Mouse (Mus musculus) T-cell, adult 2 months (primary cell): ENCODE measurements at regions not wholly inside any gene's neighbourhood (a gene's known extent, or its start where the extent isn't known, plus 50 kb on each side); places are given as distances from the start of the nearest gene placed in this dataset.

Source experiments
- DNase-seq: peaks from one replicate; pipeline ENCODE4 v3.0.0; 2022; ENCODE audit warnings: low spot score

DNA sequence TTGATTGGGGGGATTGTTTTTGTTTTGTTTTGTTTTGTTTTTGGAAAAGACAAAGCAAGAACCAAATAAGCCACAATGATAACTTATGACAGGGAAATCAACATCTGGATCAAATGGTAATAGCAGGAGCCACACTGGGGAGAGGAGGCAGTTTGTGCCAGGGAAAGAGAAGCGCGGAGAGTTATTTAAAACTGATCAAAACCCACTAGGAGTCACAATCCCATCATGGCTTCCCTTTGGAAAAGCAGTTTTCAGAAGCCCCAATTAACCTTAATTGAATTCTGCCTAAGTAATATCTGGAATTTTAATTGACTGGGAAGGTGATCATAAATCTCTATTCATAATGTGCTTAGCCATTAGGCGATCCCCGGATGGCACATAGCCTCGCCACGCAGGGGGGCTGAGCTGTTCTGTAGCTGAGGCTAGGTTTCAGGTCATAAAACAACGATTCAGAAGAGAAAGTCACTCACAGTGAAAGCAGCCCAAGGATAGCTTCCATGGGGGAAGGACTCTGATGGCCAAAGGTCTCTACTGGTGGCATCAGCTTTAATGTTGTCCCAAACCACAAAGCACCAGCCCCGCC lies 86.4 kb upstream of the Noct start:
- DNase-seq: no peak

DNA sequence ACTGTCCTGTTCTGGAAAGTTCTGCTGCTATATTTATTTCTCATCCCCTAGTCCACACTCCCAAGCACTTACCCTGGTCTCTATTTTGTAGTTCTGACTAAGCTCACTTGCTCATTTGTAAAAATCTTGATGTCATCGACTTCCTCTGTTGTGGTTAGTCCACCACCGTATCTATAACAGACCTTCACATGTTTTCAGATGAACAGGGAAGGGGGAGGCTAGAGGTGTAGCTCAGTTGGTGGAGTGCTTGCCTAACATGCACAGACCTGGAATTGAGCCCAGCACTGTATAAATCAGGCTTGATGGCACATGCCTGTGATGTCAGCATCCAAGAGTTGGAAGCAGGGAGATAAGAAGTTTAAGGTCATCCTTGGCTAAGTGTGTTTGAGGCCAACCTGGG lies 78.3 kb upstream of the Noct start:
- DNase-seq: no peak

DNA sequence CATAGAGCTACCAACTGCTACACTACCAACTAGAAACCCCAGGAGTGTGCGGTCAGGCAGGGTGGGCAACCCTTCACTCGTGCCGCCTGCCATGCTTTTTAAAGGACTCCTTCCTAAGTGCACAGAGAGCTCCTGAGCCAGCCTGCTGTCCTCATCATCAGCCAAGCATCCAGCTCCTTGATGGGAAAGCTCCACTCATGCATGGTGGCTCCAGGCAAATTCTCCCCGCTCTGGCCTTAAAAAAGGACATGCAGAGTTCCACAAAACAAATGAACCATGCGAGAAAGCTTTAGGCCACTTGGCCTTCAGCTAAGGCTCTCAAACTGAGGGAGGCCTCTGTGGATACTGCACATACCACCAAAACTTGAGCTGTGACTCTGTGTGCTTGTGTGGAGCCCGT lies 74.2 kb upstream of the Noct start:
- no peak for DNase-seq

DNA sequence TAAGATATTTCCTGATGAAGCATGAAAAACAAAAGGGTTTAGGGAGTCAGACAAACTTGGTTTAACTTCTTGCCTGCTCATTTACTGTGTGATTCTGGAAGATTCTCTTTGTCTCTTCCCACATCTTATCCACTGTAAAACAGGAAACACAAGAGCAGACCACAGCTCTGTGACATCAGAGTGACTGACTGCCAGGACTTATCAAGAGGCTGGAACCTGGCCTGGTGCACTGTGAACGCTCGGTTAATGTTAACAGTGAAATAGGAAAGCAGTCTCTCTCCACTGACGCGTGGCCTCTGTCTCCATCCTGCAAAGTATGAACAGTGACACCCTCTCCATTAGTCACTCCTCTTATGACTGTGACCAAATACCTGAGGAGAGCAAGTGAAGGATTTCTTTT lies 73.1 kb upstream of the Noct start:
- DNase-seq: no peak

DNA sequence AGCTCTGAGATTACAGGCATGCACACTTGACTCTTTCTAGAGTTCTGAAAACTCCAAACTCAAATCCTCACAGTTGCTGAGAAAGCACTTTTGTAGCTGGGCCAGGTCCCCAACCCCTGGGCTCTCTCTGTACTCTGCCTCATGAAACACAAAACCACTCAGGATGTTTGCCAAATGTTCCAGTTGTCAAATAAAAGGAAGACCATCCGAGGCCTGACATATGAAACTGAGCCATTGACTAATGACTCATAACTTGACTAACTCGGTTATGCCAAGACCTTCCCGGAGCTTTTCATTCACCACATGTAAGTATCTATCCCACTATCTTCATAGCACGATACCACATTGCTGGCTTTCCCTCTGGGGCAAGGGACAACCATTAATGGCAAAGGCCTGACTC lies 68.6 kb upstream of the Noct start:
- no peak for DNase-seq

DNA sequence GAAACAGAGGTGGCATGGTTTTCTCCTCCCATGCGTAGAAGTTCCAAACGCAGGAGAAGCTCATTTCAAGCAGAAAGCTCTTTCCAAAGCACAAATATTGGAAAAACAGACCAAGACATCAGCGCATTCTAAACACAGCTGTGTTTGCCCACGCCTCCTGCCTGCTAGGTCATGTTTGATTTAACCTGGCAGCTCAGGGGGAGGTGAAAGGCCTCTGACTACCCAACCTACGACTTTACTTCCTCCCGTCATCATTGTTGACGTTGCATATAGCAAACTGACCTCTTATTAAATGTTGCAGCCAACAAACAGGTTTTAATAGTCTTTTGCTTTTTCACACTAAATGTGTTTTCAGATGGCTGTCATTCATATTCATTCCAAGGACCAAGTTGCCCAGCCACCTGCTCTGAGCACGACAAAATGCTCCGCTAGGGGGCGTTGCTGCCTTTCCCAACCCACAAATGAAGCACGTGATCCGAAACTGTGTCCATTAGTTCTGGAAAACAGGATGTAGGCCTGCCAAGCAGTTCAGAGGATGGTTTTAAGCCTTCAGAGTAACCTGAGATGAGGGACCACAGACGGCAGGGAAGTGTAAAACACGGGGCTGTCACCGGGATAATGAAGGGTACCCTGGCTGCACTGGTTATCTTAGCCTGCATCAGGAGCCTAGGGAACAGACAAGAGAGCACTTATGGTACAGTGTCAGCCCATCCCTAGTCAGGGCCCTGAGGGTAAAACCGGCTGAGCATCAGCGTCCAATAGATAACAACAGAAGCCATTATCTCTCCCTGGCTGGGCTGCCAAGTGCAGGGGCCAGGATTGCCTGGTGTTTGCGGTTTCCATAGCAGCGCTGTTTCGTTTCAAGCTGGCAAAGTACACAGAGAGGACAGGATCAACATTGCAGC lies 67.6 kb upstream of the Noct start:
- DNase-seq: no peak

DNA sequence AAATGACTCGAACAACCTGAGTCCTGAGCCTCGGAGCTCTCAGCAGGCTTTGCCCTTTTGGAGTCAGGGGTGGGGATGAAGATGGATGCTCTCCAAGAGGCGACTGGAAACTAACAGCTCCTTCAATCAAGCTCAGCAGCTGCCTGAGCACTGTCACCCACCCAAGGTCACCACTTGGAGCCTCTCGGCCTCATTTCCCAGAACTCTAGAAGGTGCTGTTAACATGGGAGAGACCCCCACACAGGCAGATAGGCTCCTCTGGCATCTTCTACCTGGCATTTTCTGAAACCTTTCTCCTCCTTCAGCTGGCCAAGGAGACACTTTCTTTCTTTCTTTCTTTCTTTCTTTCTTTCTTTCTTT lies 67.0 kb upstream of the Noct start:
- DNase-seq: no peak

DNA sequence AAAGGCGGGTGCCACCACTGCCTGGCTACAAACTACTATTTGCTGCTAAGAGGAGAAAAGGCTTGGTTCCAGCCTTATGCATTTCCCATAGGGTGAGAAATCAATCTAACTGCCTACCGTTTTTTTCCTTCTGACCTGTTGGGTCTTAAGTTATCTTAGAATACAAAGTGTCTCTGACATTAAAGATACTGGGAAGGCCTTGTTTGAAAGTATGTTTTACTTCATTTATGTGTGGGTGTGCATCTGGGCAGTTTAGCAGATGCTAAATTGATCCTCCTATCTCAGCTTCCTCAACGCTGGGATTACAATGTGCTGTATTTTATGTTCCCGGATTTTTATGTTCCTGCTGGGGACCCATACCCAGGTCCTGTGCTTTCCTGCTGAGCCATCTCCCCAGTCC lies 65.8 kb upstream of the Noct start:
- no peak for DNase-seq

DNA sequence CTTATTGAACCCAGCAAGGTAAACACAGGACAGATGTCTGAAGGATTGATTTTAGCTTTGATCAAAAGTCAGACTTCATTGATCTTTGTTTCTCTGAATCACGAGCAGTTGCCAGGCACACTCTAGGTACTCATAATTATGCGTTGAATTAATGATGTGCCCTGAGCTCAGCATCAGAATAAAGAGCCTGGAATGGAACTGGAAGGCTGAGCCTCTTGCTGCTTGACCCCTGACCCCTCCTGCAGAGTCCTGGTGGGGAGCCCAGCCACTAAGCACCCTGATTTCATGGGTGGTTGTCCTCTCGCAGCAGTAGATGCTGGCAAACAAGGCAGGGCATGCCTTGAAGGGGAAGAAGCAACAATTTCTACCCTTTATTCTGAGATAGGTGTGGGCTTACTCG lies 64.9 kb upstream of the Noct start:
- no peak for DNase-seq

DNA sequence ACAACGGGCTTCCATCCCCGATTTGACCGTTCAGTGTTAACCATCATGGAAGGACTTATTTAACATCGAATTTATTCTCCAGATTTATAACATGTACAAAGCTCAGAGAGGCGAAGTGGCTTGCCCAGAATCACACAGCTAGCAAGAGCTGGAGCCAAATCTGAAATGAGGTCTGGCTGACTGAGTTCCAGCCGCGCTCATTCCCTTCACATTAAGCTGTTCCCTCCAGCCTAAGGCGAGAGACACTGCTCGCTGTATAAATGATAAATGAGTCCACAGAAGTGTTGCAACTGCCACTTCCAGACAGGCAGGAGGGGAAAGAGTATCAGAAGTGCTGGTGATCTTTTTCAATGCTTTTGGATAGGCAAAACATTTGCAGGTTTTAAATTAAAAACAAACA lies 64.4 kb upstream of the Noct start:
- DNase-seq: no peak

DNA sequence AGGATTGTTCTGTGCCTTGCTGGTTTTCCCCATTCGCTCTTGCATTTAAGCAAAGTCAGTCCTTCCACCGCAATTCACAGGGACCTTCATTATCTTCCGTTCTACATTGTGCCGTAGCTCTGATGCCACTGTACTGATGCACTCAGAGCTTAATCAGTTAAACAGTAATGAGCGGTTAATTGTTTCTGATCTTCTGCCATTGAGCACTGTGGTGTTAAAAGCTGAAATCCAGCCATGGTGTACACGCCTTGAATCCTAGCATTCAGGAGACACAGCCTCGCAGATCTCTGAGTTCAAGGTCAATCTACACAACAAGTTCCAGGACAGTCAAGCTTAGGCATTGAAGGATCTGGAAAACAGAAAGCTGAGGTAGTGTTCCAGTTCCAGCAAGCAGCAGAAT lies 63.6 kb upstream of the Noct start:
- DNase-seq: no peak

DNA sequence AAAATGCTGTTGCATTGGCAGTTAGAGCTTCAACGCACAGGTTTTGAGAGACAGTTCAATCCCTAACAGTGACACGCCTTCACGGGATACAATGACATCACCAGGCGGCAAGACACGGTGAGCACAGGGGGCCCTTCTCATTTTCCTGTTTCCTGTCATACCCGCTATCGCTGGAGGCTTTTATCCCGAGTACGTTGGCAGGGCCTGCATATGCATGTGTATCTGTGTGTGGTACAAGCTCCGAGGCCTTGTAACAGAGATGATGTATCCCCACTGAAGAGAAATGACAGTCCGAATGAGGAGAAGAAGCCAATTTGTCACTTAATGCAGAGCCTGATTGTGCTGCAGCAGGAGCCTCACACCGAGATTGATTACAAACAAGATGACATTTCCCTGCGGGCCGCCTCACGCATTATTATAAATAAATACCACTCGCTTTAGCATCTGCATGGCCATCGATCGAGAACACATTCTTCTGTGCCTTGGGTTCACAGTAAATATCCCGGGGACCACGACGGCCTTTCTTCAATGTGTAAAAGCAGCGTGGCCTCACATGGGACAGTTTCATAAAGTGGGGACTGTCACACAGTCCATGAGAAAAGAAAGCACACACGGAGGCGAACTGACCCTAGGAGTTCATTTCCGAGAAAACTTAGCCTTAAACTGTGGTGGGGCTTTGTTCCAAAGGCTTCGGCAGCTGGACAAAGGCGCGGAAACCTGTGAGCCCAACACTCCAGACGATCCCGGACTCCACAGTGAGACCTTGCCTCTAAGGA lies 54.9 kb upstream of the Noct start:
- no peak for DNase-seq

DNA sequence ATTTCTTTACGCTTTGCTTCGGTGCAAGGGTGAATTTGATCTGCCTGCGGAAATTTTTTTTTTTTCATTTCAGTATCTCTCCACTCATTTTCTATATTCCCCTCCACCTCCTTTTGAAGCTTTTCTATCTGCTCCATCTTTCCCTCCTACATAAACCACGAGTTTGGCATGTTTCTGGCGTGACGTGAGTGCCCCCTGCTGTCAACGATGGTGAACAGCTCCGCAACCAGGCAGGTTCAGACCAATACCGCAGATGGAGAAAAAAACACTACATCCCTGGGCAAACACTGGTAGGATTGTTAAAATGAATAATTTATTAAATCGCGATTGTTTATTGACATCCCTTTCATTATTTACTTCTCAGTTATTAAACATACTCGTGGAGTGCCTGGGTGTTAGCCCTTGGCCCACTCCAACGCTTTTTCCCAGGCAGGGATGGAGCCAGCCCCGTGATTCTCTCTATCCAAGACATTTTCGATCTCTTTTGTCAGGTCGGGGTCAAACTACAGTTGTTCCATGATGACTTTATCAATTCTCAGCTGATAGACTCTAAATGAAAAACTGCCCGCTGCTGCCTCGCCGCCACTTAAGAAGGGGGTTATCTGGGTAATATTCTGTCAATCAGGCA lies 53.9 kb upstream of the Noct start:
- peak; percentile 60 for DNase-seq
